Mouse (Mus musculus): ENCODE results near the gene Barx1.

GRCm38 (mm10) chr13:48706385-48706951 lies 43.7 kb downstream of the Barx1 start:
- TF ChIP-seq CTCF (IDR thresholded peaks at IDR 0.05; ENCODE audit: borderline replicate concordance, insufficient read depth, low read length) = no peak
- no peak for TF ChIP-seq POLR2A (IDR thresholded peaks at IDR 0.05; ENCODE audit: low read depth, low read length)

Data from embryonic fibroblast, embryonic 13.5 days (primary cell).